Mouse (Mus musculus) megakaryocyte, embryonic 14.5 days (primary cell): ENCODE data around the gene Ssxb8.
"Not testable (repeated sequence)": the region's sequence is repeated elsewhere in the genome, so short reads cannot be mapped to it uniquely, and the experiment has no call there.

Source experiments
- FLI1 ChIP-seq: IDR thresholded peaks from 2 replicates; pipeline ENCODE4 v1.6.1; 2012; ENCODE audit warnings: low read length, inconsistent platforms, mixed read lengths
- GATA1 ChIP-seq: IDR thresholded peaks from 3 replicates; pipeline ENCODE4 v1.6.1; 2012; ENCODE audit warnings: mixed read lengths, low read length, inconsistent platforms, borderline replicate concordance

GRCm38 (mm10) chrX:8690744-8691143 is at the start of gene Ssxb8:
- TF ChIP-seq GATA1, FLI1: not testable (repeated sequence)
